Mouse (Mus musculus): ENCODE measurements around the gene Yipf3.

GRCm38 (mm10) chr17:46272675-46273074 lies 24.8 kb downstream of the Yipf3 start:
- TF ChIP-seq MAFK (IDR thresholded peaks at IDR 0.05; ENCODE audit: insufficient read depth, low read depth, low read length) (no peak), HCFC1 (IDR thresholded peaks at IDR 0.05; ENCODE audit: borderline replicate concordance, insufficient read depth, low read length) (no peak), CHD2 (IDR thresholded peaks at IDR 0.05; ENCODE audit: low read depth, low read length) (no peak), ZC3H11A (IDR thresholded peaks at IDR 0.05; ENCODE audit: borderline replicate concordance, low read depth, low read length) (no peak)
